Mouse (Mus musculus) adrenal gland, adult 18-20 months (tissue): ENCODE data around the gene Dgkz. TPM values are rescaled to one million over a fixed set of nuclear protein-coding genes. Genes with fewer than 3 reads are reported as not detected.

Source experiments
- microRNA-seq, 2 experiments: library from miRNA; unstranded; fragments of <30 nt; microRNA quantifications; one replicate each; pipeline ENCODE4 v1.2.0; 2021; ENCODE audit warnings: borderline number of aligned reads in 2 of 2
- total RNA-seq, 2 experiments: library from RNA; stranded (reverse); gene quantifications; 1 replicate in 1 of 2; 2 replicates in 1 of 2; pipeline ENCODE4 v1.2.3; 2021

The Dgkz gene
- total RNA-seq, 2 experiments from 2014 or later = 38.9 to 40.3 TPM

Small RNA genes lying within 50 kb of the gene (microRNA-seq; reads per million reads assigned to microRNA genes)
- gene Mir6999 = 0 reads per million in 2 experiments

Other genes with a start within 250 kb of the Dgkz start
- 10 to 100 TPM; 32.1 to 34.2 TPM for gene Ambra1, start 245.7 kb downstream of the Dgkz start, total RNA-seq
- gene Chrm4, start 48.6 kb downstream of the Dgkz start, total RNA-seq = 1 to 10 TPM; 3.7 to 4.6 TPM
- gene Mdk, start 43.6 kb downstream of the Dgkz start, total RNA-seq = 1 to 10 TPM; 7.2 to 7.8 TPM
- not detected for gene Gm9821, start 30.2 kb downstream of the Dgkz start, total RNA-seq
- gene Creb3l1, start 48.6 kb upstream of the Dgkz start, total RNA-seq = 10 to 100 TPM; 10.5 to 36.6 TPM
- 10 to 100 TPM; 57.4 to 60.1 TPM for gene Phf21a, start 117.3 kb upstream of the Dgkz start, total RNA-seq